Mouse (Mus musculus): ENCODE data around the gene Olfr1506. TPM values are rescaled to one million over a fixed set of nuclear protein-coding genes. Genes with fewer than 3 reads are reported as not detected.
"Not testable (repeated sequence)": the region's sequence is repeated elsewhere in the genome, so short reads cannot be mapped to it uniquely, and the experiment has no call there.

Gene Olfr1506
- not detected for polyA plus RNA-seq (2017; shearing (Covaris generic))

GRCm38 (mm10) chr2:90224393-90224792 is at the start of gene Olfr1506:
Gene Olfr1506 (minus strand): TSS chr2:90224493.
- not testable (repeated sequence) for ATAC-seq

GRCm38 (mm10) chr2:90270932-90271331 is 46.6 kb upstream of the Olfr1506 start, which contains the start of gene Olfr1271:
Gene Olfr1271 (minus strand): TSS chr2:90271032.
- ATAC-seq, result no peak

- ATAC-seq, result no peak
Observed at GRCm38 (mm10) chr2:90257492-90257891, 33.2 kb upstream of the Olfr1506 start, which contains the start of gene Olfr142. Gene Olfr142 (minus strand): TSS chr2:90257592.

GRCm38 (mm10) chr2:90199606-90200005 is 24.7 kb downstream of the Olfr1506 start:
- ATAC-seq, result not testable (repeated sequence)

GRCm38 (mm10) chr2:90195285-90195684 is 29.0 kb downstream of the Olfr1506 start:
- not testable (repeated sequence) for ATAC-seq

GRCm38 (mm10) chr2:90194750-90195149 is 29.5 kb downstream of the Olfr1506 start:
- ATAC-seq, result not testable (repeated sequence)

GRCm38 (mm10) chr2:90187082-90187481 is 37.2 kb downstream of the Olfr1506 start:
- ATAC-seq, result not testable (repeated sequence)

- not testable (repeated sequence) for ATAC-seq
Observed at GRCm38 (mm10) chr2:90186082-90186481, 38.2 kb downstream of the Olfr1506 start.

Other genes starting within 250 kb of the Olfr1506 start
- gene Olfr1261, start 233.3 kb downstream of the Olfr1506 start, polyA plus RNA-seq (2017; shearing (Covaris generic)), result not detected
- not detected for gene Olfr1262, start 224.3 kb downstream of the Olfr1506 start, polyA plus RNA-seq (2017; shearing (Covaris generic))
- not detected for gene Olfr1263, start 212.4 kb downstream of the Olfr1506 start, polyA plus RNA-seq (2017; shearing (Covaris generic))
- not detected for gene Olfr1264, start 198.9 kb downstream of the Olfr1506 start, polyA plus RNA-seq (2017; shearing (Covaris generic))
- not detected for gene Olfr1265, start 189.2 kb downstream of the Olfr1506 start, polyA plus RNA-seq (2017; shearing (Covaris generic))
- not detected for gene Olfr140, start 160.9 kb downstream of the Olfr1506 start, polyA plus RNA-seq (2017; shearing (Covaris generic))
- gene Olfr1269, start 103.1 kb downstream of the Olfr1506 start, polyA plus RNA-seq (2017; shearing (Covaris generic)), result under 1 TPM in 1 of 2 experiments, not detected in 1; 0.09 TPM
- not detected for gene Olfr32, start 82.2 kb downstream of the Olfr1506 start, polyA plus RNA-seq (2017; shearing (Covaris generic))
- not detected for gene Olfr1270, start 71.4 kb downstream of the Olfr1506 start, polyA plus RNA-seq (2017; shearing (Covaris generic))
- not detected for gene Olfr142, start 33.1 kb upstream of the Olfr1506 start, polyA plus RNA-seq (2017; shearing (Covaris generic))
- under 1 TPM in 1 of 2 experiments, not detected in 1; 0.20 TPM for gene Olfr1271, start 46.5 kb upstream of the Olfr1506 start, polyA plus RNA-seq (2017; shearing (Covaris generic))
- gene Olfr1272, start 68.3 kb upstream of the Olfr1506 start, polyA plus RNA-seq (2017; shearing (Covaris generic)), result not detected
- not detected for gene Gm13769, start 97.7 kb upstream of the Olfr1506 start, polyA plus RNA-seq (2017; shearing (Covaris generic))
- not detected for gene Olfr1274-ps, start 174.2 kb upstream of the Olfr1506 start, polyA plus RNA-seq (2017; shearing (Covaris generic))

Data from CD4-positive, CD25-positive, alpha-beta regulatory T cell, adult 4 months (primary cell).